Mouse (Mus musculus) heart, embryonic 16.5 days (tissue): Measurements from ENCODE around the gene Tns3. TPM values are rescaled to one million over a fixed set of nuclear protein-coding genes. Genes with fewer than 3 reads are reported as not detected.
A peak's percentile ranks its signal among the peaks of the same experiment; 100 is the strongest.

Experiments used
- ATAC-seq: fragments of 200-750 bp; cut with Nextera tagmentation; replicated peaks from 2 replicates; pipeline ENCODE4 v1.8.0; 2017; ENCODE audit warnings: moderate number of reproducible peaks; ENCODE audit not compliant: insufficient read depth, low FRiP score; ENCODE audit errors: extremely low read depth
- H3K27ac ChIP-seq: fragments of 300-500 bp; sonication (generic); 2 replicates; pipeline ENCODE4 v1.5.1; 2014; ENCODE audit warnings: mild to moderate bottlenecking, low read length, control low read depth, moderate library complexity
- H3K27me3 ChIP-seq: fragments of 300-500 bp; sonication (generic); 2 replicates; pipeline ENCODE4 v1.6.1; 2014; ENCODE audit warnings: low read length, mixed read lengths; ENCODE audit not compliant: control insufficient read depth, insufficient read depth
- H3K36me3 ChIP-seq: fragments of 300-500 bp; sonication (generic); 2 replicates; pipeline ENCODE4 v1.6.1; 2014; ENCODE audit not compliant: control insufficient read depth, insufficient read depth
- H3K4me1 ChIP-seq: fragments of 300-500 bp; sonication (generic); 2 replicates; pipeline ENCODE4 v1.6.1; 2014; ENCODE audit warnings: low read length, mixed read lengths; ENCODE audit not compliant: control insufficient read depth, insufficient read depth
- H3K4me2 ChIP-seq: fragments of 300-500 bp; sonication (generic); 2 replicates; pipeline ENCODE4 v1.6.1; 2014; ENCODE audit warnings: low read depth, mild to moderate bottlenecking, control low read depth, low read length
- H3K4me3 ChIP-seq: fragments of 300-500 bp; sonication (generic); 2 replicates; pipeline ENCODE4 v1.5.1; 2014; ENCODE audit warnings: mild to moderate bottlenecking, control low read depth, low read length
- H3K9ac ChIP-seq: fragments of 300-500 bp; sonication (generic); 2 replicates; pipeline ENCODE4 v1.6.1; 2014; ENCODE audit warnings: low read length, control low read depth
- H3K9me3 ChIP-seq: fragments of 300-500 bp; sonication (generic); replicated peaks from 2 replicates; pipeline ENCODE4 v1.6.1; 2016; ENCODE audit warnings: low read length; ENCODE audit not compliant: control insufficient read depth
- WGBS: fragments of 180-500 bp; shearing (Covaris S2); extraction: QIAGEN DNeasy Blood & Tissue Kit; methylation state at CpG from one replicate; pipeline ENCODE4 v1.1.7; 2014; 5-methylcytosine and 5-hydroxymethylcytosine counted together
- polyA plus RNA-seq: library from polyadenylated mRNA; unstranded; fragments of >200 nt; fragmentation: Nextera tagmentation; extraction: Ambion mirVana; gene quantifications from 2 replicates; pipeline ENCODE4 v1.2.1, GENCODE M21; 2015

The Tns3 gene
- polyA plus RNA-seq, 1 experiment from 2014 or later: 20.2 TPM

DNA sequence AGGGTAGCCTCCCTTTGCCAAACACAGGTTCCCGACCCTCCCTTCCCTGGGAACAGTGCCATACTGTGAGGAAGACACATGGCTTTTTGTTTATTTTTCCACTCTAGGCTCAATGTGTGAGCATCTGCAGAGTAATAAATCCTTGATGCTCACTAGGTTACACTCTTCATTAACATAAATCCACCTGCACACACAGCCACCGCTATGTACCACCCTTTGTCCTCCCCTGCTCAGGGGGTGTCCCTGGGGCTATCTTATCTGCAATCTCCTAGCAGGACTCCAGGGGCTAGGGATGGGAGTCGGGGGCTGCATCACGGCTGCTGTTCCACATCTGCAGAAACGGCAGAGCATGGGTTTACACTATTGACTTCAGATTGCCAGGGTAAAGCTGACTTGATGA, 182.4 kb downstream of the Tns3 start:
- Histone ChIP-seq H3K9ac (no peak overlapping the region), H3K4me3 (no peak overlapping the region), H3K4me2 (no peak overlapping the region), H3K27me3 (no peaks in the 10 kb centered on the region), H3K9me3 (no peaks in the 10 kb centered on the region), H3K36me3 (peaks cover 10% of the 10 kb centered on the region), H3K27ac (peak overlapping the region; percentile 85), H3K4me1 (peaks cover 43% of the 10 kb centered on the region)
- ATAC-seq: 0 out of 2 replicates have a peak, but pooled peaks have one; percentile 1
- WGBS: 47% methylated on average over 5 of the region's 5 CpGs

DNA sequence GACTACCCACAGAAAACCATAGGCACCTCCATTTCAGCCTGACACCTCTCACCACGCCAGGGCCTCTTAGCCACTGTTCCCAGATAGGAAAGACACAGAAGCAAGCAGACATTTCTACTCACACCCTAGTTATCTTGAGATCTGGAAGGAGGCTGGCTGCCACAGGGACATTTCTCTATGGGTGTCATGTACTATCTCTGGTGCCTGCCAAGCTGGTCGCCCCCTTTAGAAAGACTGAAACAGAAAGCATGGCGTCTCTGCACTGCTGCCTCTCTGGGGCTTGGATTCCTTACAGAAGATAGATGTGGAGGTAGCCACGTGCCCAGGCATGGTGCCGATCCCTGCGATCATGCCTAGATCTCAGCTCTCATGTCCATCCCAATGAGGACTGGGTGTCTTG, 182.8 kb downstream of the Tns3 start:
- H3K4me1 ChIP-seq: peaks cover 40% of the 10 kb centered on the region
- H3K9ac ChIP-seq: no peak overlapping the region
- peak overlapping the region; percentile 85; the same call in 1 of the 2 replicates for H3K27ac ChIP-seq
- H3K9me3 ChIP-seq: no peaks in the 10 kb centered on the region
- no peak overlapping the region for H3K4me3 ChIP-seq
- H3K36me3 ChIP-seq: peaks cover 10% of the 10 kb centered on the region
- ATAC-seq: no peak
- 49% methylated on average over 6 of the region's 6 CpGs for WGBS
- no peaks in the 10 kb centered on the region for H3K27me3 ChIP-seq
- H3K4me2 ChIP-seq: no peak overlapping the region

- H3K4me2 ChIP-seq: no peak overlapping the region
- H3K4me1 ChIP-seq: peaks cover 29% of the 10 kb centered on the region
- H3K9ac ChIP-seq: no peak overlapping the region
- H3K36me3 ChIP-seq: peaks cover 10% of the 10 kb centered on the region
- no peaks in the 10 kb centered on the region for H3K9me3 ChIP-seq
- no peaks in the 10 kb centered on the region for H3K27me3 ChIP-seq
- ATAC-seq: no peak
- no peak overlapping the region for H3K4me3 ChIP-seq
- H3K27ac ChIP-seq: no peak overlapping the region
- 89% methylated on average over 2 of the region's 2 CpGs for WGBS
These were observed 184.5 kb downstream of the Tns3 start for GRCm38 (mm10) chr11:8479858-8480257.

DNA sequence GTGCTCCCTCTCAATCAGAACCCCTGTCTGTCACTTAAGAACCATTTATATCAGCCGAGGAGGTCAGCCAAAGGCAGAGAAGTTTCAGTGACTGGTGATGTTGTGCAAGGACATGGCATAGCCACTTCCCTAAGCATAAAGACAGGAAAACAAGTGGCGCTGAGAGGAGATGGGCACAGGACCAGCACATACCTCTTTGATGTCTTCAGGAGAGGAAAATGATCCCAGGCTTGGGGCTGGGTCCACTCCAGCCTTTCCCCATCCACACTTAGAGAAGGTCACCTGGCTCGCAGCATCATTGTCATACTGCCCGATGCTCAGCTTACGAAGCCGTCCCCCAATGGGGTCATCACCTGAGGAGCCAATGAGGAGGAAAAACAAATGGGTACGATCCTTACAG, 185.0 kb downstream of the Tns3 start:
- WGBS: 85% methylated on average over 7 of the region's 7 CpGs
- Histone ChIP-seq H3K4me2 (no peak overlapping the region), H3K9me3 (no peaks in the 10 kb centered on the region), H3K9ac (no peak overlapping the region), H3K4me3 (no peak overlapping the region), H3K4me1 (peaks cover 23% of the 10 kb centered on the region), H3K36me3 (peaks cover 10% of the 10 kb centered on the region), H3K27me3 (no peaks in the 10 kb centered on the region), H3K27ac (no peak overlapping the region)
- no peak for ATAC-seq

DNA sequence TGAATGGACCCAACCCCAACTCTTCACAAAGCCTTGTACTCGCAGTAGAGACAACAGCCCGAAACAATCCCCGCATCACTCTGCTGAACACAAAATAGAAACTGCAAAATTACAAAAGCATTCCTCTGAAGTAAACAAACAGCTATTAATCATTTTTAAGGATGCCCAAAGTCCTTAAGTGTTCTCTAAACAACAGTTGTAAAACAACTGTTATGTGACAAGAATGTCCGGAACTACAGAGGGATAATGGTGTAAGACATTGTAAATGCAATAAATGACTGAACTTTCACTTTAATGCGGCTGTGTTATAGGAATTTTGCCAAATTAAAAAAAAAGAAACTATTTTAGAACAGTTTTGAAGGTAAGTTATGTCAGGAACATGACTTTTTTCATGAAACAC, 190.7 kb downstream of the Tns3 start:
- Histone ChIP-seq H3K9ac (no peak overlapping the region), H3K4me2 (no peak overlapping the region), H3K4me3 (no peak overlapping the region), H3K27me3 (no peaks in the 10 kb centered on the region), H3K27ac (no peak overlapping the region), H3K9me3 (no peaks in the 10 kb centered on the region), H3K4me1 (peaks cover 27% of the 10 kb centered on the region), H3K36me3 (peaks cover 10% of the 10 kb centered on the region)
- ATAC-seq: no peak
- WGBS: 81% methylated on average over 5 of the region's 5 CpGs

GRCm38 (mm10) chr11:8472439-8472838, 191.9 kb downstream of the Tns3 start:
- Histone ChIP-seq H3K27me3 (no peaks in the 10 kb centered on the region), H3K36me3 (0 out of 2 replicates have a peak, but pooled peaks cover under 1% of the 10 kb centered on the region), H3K4me1 (peaks cover 27% of the 10 kb centered on the region), H3K4me2 (no peak overlapping the region), H3K9ac (no peak overlapping the region), H3K4me3 (no peak overlapping the region), H3K27ac (peak overlapping the region; percentile 4; the same call in 1 of the 2 replicates), H3K9me3 (no peaks in the 10 kb centered on the region)
- ATAC-seq: no peak
- 65% methylated on average over 12 of the region's 12 CpGs for WGBS

GRCm38 (mm10) chr11:8471535-8471934, 192.8 kb downstream of the Tns3 start:
- no peak for ATAC-seq
- H3K4me3 ChIP-seq: no peak overlapping the region
- H3K4me2 ChIP-seq: no peak overlapping the region
- no peak overlapping the region for H3K27ac ChIP-seq
- 87% methylated on average over 3 of the region's 3 CpGs for WGBS
- H3K4me1 ChIP-seq: peaks cover 32% of the 10 kb centered on the region
- H3K9ac ChIP-seq: no peak overlapping the region
- no peaks in the 10 kb centered on the region for H3K36me3 ChIP-seq
- H3K9me3 ChIP-seq: no peaks in the 10 kb centered on the region
- H3K27me3 ChIP-seq: no peaks in the 10 kb centered on the region

GRCm38 (mm10) chr11:8469537-8469936, 194.8 kb downstream of the Tns3 start:
- no peaks in the 10 kb centered on the region for H3K9me3 ChIP-seq
- H3K4me3 ChIP-seq: no peak overlapping the region
- peak overlapping the region; percentile 83 for H3K9ac ChIP-seq
- H3K27me3 ChIP-seq: no peaks in the 10 kb centered on the region
- H3K4me2 ChIP-seq: peak overlapping the region; percentile 79; the same call in 1 of the 2 replicates
- no peaks in the 10 kb centered on the region for H3K36me3 ChIP-seq
- no peak for ATAC-seq
- peaks cover 44% of the 10 kb centered on the region for H3K4me1 ChIP-seq
- 30% methylated on average over 9 of the region's 9 CpGs for WGBS
- H3K27ac ChIP-seq: peak overlapping the region; percentile 98

DNA sequence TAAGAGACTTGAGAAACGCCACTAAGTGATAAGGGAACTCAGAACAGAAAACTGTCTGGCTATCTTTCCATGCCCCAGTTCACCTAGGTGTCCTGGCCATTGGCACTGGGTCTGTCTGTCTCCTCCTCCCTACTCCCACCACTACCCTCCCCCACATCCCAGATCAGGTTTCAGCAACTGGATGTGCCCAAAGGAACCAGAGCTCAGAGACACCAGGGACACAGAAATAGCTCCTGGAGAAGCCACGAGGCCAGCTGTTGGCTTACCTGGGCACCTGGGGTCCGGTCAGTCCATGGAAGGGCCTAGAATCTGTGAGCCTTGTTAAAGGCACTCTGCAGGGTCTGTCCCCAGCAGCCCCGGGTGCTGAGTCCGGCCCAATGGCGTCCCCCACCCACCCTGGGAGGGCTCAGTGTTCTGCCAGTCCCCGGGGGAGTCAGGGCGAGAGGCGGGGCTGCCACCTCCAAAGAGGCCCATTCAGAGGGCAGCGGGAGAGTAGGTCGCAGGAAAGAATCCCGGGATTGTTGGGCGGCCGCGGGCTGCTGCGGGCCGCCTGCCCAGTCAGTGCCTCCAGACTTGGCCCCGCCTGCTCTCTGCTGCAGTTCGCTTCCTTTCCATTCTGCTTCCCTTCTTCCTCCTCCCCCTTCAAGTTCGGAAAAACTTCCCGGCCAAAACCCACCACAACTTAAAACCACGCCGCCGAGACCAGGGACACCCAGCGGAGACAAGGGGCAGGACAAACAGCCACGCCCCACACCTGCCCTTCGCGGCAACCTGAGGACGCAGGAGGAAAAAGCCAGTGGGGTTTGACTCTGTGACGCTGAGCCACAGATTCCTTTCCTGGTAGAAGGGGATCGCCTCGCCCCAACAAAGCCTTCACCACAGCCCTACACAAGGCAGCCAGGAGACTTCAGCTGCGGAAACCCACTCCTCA, 195.9 kb downstream of the Tns3 start:
- Histone ChIP-seq H3K4me3 (peak overlapping the region; percentile 69), H3K27me3 (no peaks in the 10 kb centered on the region), H3K27ac (peak overlapping the region; percentile 98), H3K9ac (peak overlapping the region; percentile 83), H3K9me3 (no peaks in the 10 kb centered on the region), H3K36me3 (no peaks in the 10 kb centered on the region), H3K4me1 (peaks cover 52% of the 10 kb centered on the region), H3K4me2 (peak overlapping the region; percentile 79)
- ATAC-seq: peak; percentile 86
- WGBS: 2% methylated on average over 30 of the region's 33 CpGs
